Mouse (Mus musculus) limb, embryonic 10.5 days (tissue): Measurements from ENCODE around the gene Dolpp1. TPM values are rescaled to one million over a fixed set of nuclear protein-coding genes. Genes with fewer than 3 reads are reported as not detected.
"Not testable (repeated sequence)": the region's sequence is repeated elsewhere in the genome, so short reads cannot be mapped to it uniquely, and the experiment has no call there.

Experiments used
- DNase-seq: peaks from one replicate; pipeline ENCODE4 v3.0.0-alpha.2; 2017; ENCODE audit warnings: low spot score
- H3K27ac ChIP-seq: fragments of 300-500 bp; sonication (generic); 2 replicates; pipeline ENCODE4 v1.5.1; 2016; ENCODE audit warnings: mild to moderate bottlenecking
- H3K27me3 ChIP-seq: fragments of 300-500 bp; sonication (generic); 2 replicates; pipeline ENCODE4 v1.6.1; 2016; ENCODE audit warnings: low read depth, mild to moderate bottlenecking; ENCODE audit not compliant: poor library complexity, severe bottlenecking
- H3K36me3 ChIP-seq: fragments of 300-500 bp; sonication (generic); 2 replicates; pipeline ENCODE4 v1.6.1; 2016; ENCODE audit warnings: mild to moderate bottlenecking, moderate library complexity
- H3K4me1 ChIP-seq: fragments of 300-500 bp; sonication (generic); 2 replicates; pipeline ENCODE4 v1.6.1; 2016
- H3K4me3 ChIP-seq: fragments of 300-500 bp; sonication (generic); 2 replicates; pipeline ENCODE4 v1.5.1; 2016; ENCODE audit warnings: mild to moderate bottlenecking, moderate library complexity
- H3K9me3 ChIP-seq: fragments of 300-500 bp; sonication (generic); replicated peaks from 2 replicates; pipeline ENCODE4 v1.6.1; 2016; ENCODE audit warnings: mild to moderate bottlenecking
- WGBS: fragments of 180-500 bp; shearing (Covaris S2); methylation state at CpG from one replicate; pipeline ENCODE4 v1.1.7; 2016; 5-methylcytosine and 5-hydroxymethylcytosine counted together
- polyA plus RNA-seq: library from polyadenylated mRNA; unstranded; fragments of >200 nt; fragmentation: Nextera tagmentation; extraction: Ambion mirVana; gene quantifications from 2 replicates; pipeline ENCODE4 v1.2.1, GENCODE M21; 2016

The Dolpp1 gene
- polyA plus RNA-seq, 1 experiment from 2014 or later: 45.4 TPM

DNA sequence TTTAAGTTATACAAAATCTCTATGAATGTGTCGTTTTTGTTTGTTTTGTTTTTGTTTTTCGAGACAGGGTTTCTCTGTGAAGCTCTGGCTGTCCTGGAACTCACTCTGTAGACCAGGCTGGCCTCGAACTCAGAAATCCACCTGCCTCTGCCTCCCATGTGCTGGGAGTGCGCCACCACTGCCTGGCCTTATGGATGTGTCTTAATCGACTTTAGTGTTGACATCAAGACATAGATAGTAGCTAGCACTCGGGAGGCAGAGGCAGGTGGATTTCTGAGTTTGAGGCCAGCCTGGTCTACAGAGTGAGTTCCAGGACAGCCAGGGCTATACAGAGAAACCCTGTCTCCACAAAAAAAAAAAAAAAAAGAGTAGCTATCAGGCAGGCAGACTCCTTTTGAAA, 25.1 kb downstream of the Dolpp1 start:
- not testable (repeated sequence) for H3K27ac ChIP-seq

DNA sequence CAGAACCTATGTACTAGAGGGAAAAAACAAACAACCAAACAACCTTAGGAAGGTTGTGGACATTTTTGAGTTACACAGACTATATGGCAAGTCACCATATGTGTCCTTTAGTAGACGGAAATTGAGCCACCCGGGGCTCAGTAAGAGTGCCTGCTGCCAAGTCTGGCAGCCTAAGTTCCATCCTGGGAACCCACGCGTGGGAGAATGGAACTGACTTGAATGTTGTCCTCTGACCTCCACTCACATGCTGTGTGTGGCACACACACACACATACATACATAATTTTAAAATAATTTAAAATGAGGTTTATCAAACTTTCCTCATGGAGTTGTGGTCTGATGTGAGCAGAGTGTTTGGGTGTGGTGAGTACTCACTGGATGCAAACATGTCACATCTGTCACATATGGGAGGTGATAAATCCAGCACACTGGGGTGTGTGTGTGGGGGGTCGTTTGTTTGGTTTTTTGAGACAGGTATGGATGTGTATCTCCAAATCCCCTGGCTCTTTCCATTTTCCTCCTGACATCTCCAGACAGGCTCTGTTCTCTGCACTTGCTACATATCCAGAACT, 25.6 kb downstream of the Dolpp1 start:
- H3K36me3 ChIP-seq: peaks cover 3% of the 10 kb centered on the region
- no peak for DNase-seq
- peak overlapping the region; percentile 36; the same call in 1 of the 2 replicates for H3K4me3 ChIP-seq
- WGBS: 84% methylated on average over 5 of the region's 5 CpGs
- no peaks in the 10 kb centered on the region for H3K9me3 ChIP-seq
- H3K4me1 ChIP-seq: peaks cover 46% of the 10 kb centered on the region
- peak overlapping the region; percentile 77 for H3K27ac ChIP-seq
- H3K27me3 ChIP-seq: peaks cover 16% of the 10 kb centered on the region

More for the DNA sequence above, 25.1 kb downstream of the Dolpp1 start:
- not testable (repeated sequence) for DNase-seq, H3K9me3 ChIP-seq, H3K36me3 ChIP-seq
- Histone ChIP-seq H3K4me1 (peaks cover 46% of the 10 kb centered on the region), H3K4me3 (peak overlapping the region; percentile 83), H3K27me3 (peaks cover 16% of the 10 kb centered on the region)
- 85% methylated on average over 6 of the region's 6 CpGs for WGBS

DNA sequence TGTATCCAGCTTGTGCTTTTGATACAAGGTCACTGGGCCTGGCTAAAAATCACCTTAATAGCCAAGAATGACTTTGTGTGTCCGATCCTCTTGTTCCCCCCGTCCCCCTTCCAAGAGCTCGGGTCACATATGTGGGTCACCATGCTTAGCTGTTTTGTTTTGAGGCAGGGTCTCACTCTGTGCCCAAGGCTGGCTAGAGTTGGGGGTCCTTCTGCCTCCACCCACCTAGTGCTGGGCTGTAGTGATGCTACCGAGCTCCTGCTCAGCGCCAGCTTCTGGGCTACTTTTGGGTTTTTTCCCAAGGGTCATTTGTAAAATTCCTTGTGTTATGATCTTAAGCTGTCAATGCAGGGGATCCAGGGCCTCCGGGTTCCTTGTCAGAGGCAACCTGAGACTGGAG, 26.2 kb downstream of the Dolpp1 start:
- Histone ChIP-seq H3K4me1 (peaks cover 46% of the 10 kb centered on the region), H3K9me3 (no peaks in the 10 kb centered on the region), H3K4me3 (peak overlapping the region; percentile 36), H3K27me3 (peaks cover 16% of the 10 kb centered on the region), H3K27ac (peak overlapping the region; percentile 77), H3K36me3 (peaks cover 6% of the 10 kb centered on the region)
- 70% methylated on average over 6 of the region's 6 CpGs for WGBS
- no peak for DNase-seq

DNA sequence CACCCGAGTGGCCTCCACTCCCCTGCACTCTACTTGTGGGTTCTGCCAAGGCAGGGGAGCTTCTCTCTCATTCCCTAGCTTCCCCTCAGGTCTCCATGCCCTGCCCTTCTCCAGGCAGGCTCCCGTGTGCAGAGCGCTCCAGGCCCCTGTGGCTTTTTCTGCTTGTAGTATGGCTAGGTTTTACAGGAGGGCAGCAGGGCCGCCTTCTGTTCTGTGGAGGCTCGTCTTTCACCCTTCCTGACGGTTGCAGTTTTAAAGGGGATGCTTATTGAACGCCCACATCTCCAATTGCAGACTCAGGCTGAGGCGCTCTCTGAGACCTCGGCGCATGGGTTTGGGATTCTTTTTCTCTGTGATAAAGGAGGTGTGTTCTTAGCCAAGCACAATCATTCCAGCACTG, 27.1 kb downstream of the Dolpp1 start:
- Histone ChIP-seq H3K9me3 (no peaks in the 10 kb centered on the region), H3K36me3 (peaks cover 9% of the 10 kb centered on the region), H3K27ac (peak overlapping the region; percentile 77), H3K27me3 (peaks cover 7% of the 10 kb centered on the region), H3K4me3 (peak overlapping the region; percentile 36), H3K4me1 (peaks cover 46% of the 10 kb centered on the region)
- no peak for DNase-seq
- 21% methylated on average over 10 of the region's 10 CpGs for WGBS

DNA sequence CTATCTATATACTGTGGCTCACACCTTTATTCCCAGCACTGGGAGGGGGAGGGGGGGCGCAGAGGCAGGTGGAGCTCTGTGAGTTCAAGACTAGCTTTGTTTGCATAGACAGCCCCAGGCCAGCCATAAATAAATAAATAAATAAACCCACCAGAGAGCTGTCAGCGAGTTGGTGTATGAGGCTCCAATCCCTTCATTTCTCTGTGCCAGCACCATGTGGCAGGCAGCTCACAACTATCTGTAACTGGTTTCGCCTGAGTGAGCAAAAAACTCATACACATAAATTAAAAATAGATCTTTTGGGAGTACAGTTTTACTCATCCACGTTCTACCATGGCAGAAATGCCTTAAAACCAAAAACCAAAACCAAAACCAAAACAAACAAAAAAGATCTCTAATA, 29.4 kb downstream of the Dolpp1 start:
- 84% methylated on average over 4 of the region's 4 CpGs for WGBS
- Histone ChIP-seq H3K27ac (no peak overlapping the region), H3K4me1 (peaks cover 30% of the 10 kb centered on the region), H3K9me3 (no peaks in the 10 kb centered on the region), H3K27me3 (no peaks in the 10 kb centered on the region), H3K4me3 (no peak overlapping the region), H3K36me3 (peaks cover 17% of the 10 kb centered on the region)
- DNase-seq: no peak

DNA sequence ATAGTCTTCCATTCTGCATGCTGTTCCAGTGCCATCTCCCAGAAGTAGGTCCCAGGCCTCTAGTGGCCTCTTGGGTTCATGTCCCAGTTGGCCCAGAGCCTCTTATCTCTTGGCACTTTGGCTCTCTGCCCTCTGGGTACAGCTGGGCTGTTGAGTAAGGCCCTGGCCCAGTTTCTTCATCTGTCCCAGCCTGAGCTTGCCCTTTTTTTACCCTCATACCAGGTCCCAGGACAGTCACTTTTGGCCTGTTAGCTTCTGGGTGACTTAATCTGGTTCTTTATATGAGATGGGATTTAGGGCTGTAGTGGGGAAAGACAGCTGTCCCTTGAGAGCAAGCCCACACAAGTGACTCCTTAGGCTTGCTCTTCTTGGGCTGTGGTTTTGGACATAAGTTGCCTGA, 37.1 kb downstream of the Dolpp1 start:
- Histone ChIP-seq H3K9me3 (no peaks in the 10 kb centered on the region), H3K4me3 (no peak overlapping the region), H3K27me3 (no peaks in the 10 kb centered on the region), H3K4me1 (no peaks in the 10 kb centered on the region), H3K36me3 (peaks cover 85% of the 10 kb centered on the region), H3K27ac (no peak overlapping the region)
- DNase-seq: no peak

DNA sequence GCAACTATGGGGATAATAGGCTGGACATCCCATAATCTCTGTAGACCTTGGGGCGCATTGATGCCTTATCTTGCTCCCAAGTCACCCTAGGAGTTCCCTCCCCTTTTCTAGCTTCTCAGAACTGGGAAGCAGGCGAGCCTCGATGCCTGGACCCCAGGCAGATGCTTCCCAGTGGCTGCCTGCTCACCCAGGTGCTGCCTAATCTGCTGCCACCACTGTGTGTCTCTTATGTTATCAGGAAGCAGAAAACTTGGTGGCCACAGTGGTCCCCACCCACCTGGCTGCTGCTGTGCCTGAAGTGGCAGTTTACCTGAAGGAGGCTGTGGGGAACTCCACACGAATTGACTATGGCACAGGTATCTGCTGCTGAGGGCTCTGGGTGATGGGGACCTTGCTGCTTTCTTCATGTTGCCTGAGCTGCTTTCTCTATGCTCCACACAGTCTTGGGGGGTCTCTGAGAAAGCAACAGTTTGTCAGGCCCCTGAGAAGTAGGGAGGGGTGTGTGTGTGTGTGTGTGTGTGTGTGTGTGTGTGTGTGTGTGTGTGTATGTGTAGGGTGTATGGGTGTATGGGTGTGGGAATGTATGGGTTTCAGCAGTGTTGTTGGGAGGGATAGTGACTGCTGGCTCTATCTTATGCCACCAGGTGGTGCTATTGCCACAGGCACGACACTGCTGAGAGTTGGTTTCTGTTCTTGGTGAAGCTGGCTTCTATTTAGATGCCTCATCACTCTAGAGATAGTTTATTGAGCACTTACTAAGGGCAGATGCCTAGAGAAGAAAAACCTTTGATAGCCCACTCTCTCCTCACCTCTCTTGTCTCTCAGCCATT, 43.5 kb downstream of the Dolpp1 start:
- Histone ChIP-seq H3K27ac (no peak overlapping the region), H3K27me3 (no peaks in the 10 kb centered on the region), H3K4me1 (peaks cover 10% of the 10 kb centered on the region), H3K36me3 (peaks cover 98% of the 10 kb centered on the region), H3K9me3 (no peaks in the 10 kb centered on the region), H3K4me3 (no peak overlapping the region)
- 51% methylated on average over 5 of the region's 5 CpGs for WGBS
- peak; percentile 79 for DNase-seq

DNA sequence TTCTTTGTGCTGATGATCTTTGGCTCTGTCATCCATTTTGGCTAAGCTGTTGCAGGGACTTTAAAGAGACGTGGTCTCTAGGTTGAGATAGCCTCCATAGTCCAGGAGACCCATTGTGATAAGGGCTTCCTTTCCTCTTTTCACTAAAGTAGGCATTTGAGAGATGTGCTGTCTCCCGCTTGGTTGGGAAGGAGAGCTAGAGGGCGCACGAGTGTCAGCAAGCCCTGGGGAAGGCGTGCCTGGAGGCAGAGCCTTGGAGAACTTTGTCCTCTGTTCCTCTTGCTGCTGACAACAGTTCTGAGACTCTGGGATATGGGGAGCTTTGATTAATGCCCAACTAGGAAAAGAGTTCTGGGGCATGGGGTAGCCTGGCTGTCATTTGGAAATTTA, 44.1 kb downstream of the Dolpp1 start:
- H3K36me3 ChIP-seq: peaks cover 95% of the 10 kb centered on the region
- WGBS: 84% methylated on average over 5 of the region's 5 CpGs
- no peaks in the 10 kb centered on the region for H3K27me3 ChIP-seq
- no peak overlapping the region; the same call in 1 of the 2 replicates for H3K27ac ChIP-seq
- H3K9me3 ChIP-seq: no peaks in the 10 kb centered on the region
- peaks cover 16% of the 10 kb centered on the region for H3K4me1 ChIP-seq
- H3K4me3 ChIP-seq: no peak overlapping the region
- no peak for DNase-seq

DNA sequence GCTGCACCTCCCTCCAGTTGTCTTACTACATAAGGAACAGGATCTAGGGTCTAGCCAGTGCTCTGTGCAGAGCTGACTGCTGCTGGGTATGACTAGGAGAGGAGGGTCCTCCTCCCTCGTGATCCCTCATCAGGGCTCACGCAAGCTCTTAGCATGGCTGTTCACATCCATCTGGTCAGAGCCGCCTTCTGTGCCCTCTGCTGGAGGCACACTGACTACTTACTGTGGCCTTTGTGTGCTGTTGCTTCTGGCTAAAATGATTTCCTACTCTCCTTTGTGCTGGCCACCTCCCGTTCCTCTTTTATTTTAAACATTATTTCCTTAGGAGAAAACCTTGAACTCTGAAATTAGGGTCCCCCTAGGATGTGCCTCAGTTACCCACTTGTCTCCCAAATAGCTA, 44.8 kb downstream of the Dolpp1 start:
- 91% methylated on average over 4 of the region's 4 CpGs for WGBS
- Histone ChIP-seq H3K27ac (no peak overlapping the region), H3K36me3 (peaks cover 88% of the 10 kb centered on the region), H3K27me3 (no peaks in the 10 kb centered on the region), H3K4me1 (peaks cover 22% of the 10 kb centered on the region), H3K4me3 (no peak overlapping the region), H3K9me3 (no peaks in the 10 kb centered on the region)
- DNase-seq: no peak

DNA sequence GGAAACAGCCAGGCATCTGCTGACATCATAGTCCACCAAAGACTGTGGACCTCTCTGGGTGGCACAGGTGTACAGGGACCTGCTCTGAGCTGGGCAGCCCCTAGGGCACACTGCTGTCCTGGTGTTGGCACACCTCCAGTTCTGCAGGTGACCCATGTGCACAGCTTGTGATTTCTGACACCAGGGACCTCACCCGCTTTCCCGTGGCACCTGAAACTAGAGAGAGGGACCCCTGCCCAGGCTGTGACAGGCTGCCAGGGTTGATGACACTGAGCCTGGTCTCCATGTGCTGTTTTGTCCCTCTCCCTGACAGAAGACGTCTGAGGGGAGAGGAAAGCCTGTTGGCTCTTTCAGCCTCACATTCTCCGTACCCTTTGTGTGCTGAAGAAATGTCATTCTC, 45.7 kb downstream of the Dolpp1 start:
- H3K9me3 ChIP-seq: no peaks in the 10 kb centered on the region

DNA sequence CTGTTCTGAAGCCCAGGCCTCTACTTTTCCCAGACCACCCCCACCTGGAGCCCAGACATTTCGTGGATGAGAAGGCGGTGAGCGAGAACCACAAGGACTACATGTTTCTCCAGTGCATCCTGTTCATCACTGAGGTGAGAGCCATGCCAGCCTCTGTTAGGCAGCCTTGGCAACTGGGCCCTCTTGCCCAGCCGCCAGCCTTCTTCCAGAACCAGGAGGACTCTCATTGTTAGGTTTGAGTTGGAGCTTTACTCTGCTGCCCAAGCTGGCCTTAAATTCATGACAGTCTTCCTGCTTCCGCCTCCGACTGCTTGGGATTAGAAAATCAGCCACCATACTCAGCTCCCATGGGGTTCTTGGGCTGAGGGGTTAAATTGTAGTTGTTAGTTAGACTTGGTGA, 47.6 kb downstream of the Dolpp1 start:
- H3K4me3 ChIP-seq: no peak overlapping the region
- no peaks in the 10 kb centered on the region for H3K27me3 ChIP-seq
- no peak for DNase-seq
- H3K4me1 ChIP-seq: peaks cover 50% of the 10 kb centered on the region
- peak overlapping the region; percentile 98 for H3K27ac ChIP-seq
- WGBS: 94% methylated on average over 6 of the region's 6 CpGs
- no peaks in the 10 kb centered on the region for H3K9me3 ChIP-seq
- H3K36me3 ChIP-seq: peaks cover 79% of the 10 kb centered on the region

More for the DNA sequence above, 45.7 kb downstream of the Dolpp1 start:
- DNase-seq: no peak
- WGBS: 90% methylated on average over 4 of the region's 4 CpGs
- peaks cover 79% of the 10 kb centered on the region for H3K36me3 ChIP-seq
- H3K27me3 ChIP-seq: no peaks in the 10 kb centered on the region
- no peak overlapping the region for H3K4me3 ChIP-seq
- 0 out of 2 replicates have a peak overlapping the region, but pooled peaks have one; percentile 42 for H3K27ac ChIP-seq
- peaks cover 32% of the 10 kb centered on the region for H3K4me1 ChIP-seq

DNA sequence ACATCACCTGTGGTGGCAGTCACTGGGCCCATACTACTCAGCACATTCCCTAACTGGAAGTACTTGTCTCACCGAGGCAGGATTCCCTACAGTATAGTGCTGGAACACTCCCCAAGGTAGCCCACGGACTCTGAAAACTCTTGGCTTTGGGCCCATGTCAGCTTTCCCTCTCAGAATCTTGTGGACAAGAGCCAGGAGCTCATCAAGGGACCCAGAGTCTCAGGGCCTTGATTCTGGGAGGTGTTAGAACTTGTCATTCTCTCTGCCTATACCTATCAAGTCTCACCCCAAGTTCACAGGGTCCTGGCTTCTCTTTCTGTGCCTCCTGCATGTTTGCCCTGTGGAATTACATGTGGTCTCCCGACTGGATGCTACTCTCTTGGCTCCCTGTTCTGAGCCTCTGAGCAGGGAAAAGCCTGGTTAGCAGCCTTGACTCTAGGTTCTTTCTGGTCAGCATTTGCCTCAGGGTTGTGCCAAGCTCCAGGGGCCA, 48.2 kb downstream of the Dolpp1 start:
- WGBS: 79% methylated on average over 3 of the region's 3 CpGs
- DNase-seq: no peak
- Histone ChIP-seq H3K4me3 (0 out of 2 replicates have a peak overlapping the region, but pooled peaks have one; percentile 36), H3K9me3 (no peaks in the 10 kb centered on the region), H3K27ac (peak overlapping the region; percentile 98), H3K36me3 (peaks cover 78% of the 10 kb centered on the region), H3K4me1 (peaks cover 57% of the 10 kb centered on the region), H3K27me3 (no peaks in the 10 kb centered on the region)
